Mouse (Mus musculus): ENCODE data around the gene Gm4216.
"Not testable (repeated sequence)": the region's sequence is repeated elsewhere in the genome, so short reads cannot be mapped to it uniquely, and the experiment has no call there.

The Gm4216 gene

DNA sequence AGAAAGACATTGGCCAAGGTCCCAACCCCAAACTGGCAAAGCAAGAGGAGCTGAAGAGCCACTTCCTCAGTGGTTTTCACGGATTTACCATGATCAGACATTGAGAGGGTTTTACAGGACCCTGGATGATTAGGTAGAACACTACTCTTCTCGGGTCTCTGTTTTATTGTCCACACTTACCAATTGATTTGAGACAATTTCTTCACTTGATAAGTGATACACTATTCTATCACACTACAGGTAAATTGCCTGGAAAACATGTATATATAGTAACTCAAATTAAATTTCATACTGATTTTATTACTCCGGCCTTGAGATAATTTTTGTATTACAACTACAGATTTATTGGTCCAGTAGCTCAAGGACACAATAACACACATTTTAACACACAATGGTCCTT lies at the start of gene Gm4216:
Gene Gm4216, minus strand, starts transcription at position 101 of the 400 bp plus-strand sequence.
- DNase-seq, result not testable (repeated sequence)

DNA sequence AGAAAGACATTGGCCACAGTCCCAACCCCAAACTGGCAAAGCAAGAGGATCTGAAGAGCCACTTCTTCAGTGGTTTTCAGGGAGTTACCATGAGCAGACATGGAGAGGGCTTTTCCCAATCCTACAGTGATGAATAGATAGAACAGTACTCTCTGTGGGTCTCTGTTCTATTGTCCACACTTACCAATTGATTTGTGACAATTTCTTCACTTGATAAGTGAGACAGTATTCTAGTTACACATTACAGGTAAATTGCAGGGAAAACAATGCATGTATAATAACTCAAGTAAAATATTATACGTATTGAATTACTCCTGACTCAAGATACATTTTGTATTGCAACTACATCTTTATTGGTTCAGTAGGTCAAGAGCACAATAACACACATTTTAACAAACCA lies 47.6 kb upstream of the Gm4216 start, which contains the start of gene Gm8720:
Gene Gm8720, minus strand, starts transcription at position 101 of the 400 bp plus-strand sequence.
- not testable (repeated sequence) for DNase-seq

- DNase-seq, result not testable (repeated sequence)
Observed at GRCm38 (mm10) chr7:23055240-23055639, 35.5 kb upstream of the Gm4216 start, which contains the start of gene Vmn1r163. Gene Vmn1r163 (plus strand): TSS chr7:23055540.

DNA sequence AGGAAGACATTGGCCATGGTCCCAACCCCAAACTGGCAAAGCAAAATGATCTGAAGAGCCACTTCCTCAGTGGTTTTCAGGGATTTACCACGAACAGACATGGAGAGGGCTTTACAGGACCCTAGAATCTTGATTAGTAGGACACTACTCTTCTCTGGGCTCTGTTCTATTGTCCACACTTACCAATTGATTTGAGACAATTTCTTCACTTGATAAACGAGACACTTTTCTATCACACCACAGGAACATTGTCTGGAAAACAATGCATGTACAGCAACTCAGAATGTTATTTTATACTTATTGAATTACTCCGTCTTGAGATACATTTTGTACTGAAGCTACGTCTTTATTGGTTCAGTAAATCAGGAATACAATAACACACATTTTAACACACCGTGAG lies 35.1 kb downstream of the Gm4216 start, which contains the start of gene Gm4214:
Gene Gm4214, minus strand, starts transcription at position 101 of the 400 bp plus-strand sequence.
- not testable (repeated sequence) for DNase-seq
